In the genomic region with DNA sequence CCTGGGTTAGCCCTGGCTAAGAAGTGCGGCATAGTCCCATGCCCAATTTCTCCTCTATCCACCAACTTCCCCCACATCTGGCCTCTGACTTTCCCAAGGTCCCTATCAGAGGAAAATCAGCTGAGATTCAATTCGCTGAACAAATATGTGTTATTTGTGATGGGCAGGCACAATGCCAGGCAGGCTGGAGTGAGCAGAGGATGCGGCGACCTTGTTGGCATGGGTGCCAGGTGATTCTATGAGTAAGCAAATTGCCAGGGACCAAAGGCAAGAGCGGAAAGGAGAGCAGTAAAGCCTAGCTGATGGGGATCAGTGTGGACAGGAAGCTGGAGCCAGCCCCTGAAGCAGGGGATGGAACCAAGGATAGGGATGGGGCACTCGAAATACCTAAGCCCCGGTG, we compare ENCODE assay signal across 5 mouse cellular contexts.
"Had no signal": no experiment of that assay in that cellular context is flagged by ENCODE, and none has a peak within 500 bp of the region (broad histone marks: within the 10 kb centered on the region; RNA-seq: fewer than 3 reads in every experiment).

No protein-coding gene starts in this region.

- ATAC-seq: liver, postnatal 0 days had no signal

- DNase-seq: kidney, postnatal 4 days; liver, embryonic 13.5 days; liver, postnatal 0 days; right cerebral cortex, postnatal 25 days; thymus, postnatal 4 days had no signal
